Mouse (Mus musculus): ENCODE results near the gene Ankrd13b. TPM values are rescaled to one million over a fixed set of nuclear protein-coding genes. Genes with fewer than 3 reads are reported as not detected.
"Not testable (repeated sequence)": the region's sequence is repeated elsewhere in the genome, so short reads cannot be mapped to it uniquely, and the experiment has no call there.

Gene Ankrd13b
- 10 to 100 TPM; 87.3 to 93.8 TPM for total RNA-seq (2021)

GRCm38 (mm10) chr11:77489591-77490235 is at the start of gene Ankrd13b:
Ankrd13b (minus strand) TSS chr11:77489678.
- peak; percentile 62 to 75 for DNase-seq (ENCODE audit: extremely low spot score in 1 of 2, low spot score in 1 of 2)

- DNase-seq (ENCODE audit: extremely low spot score in 1 of 2, low spot score in 1 of 2), result no peak
These were observed 42.8 kb upstream of the Ankrd13b start for GRCm38 (mm10) chr11:77532202-77532846.

GRCm38 (mm10) chr11:77530862-77531261 is 41.4 kb upstream of the Ankrd13b start:
- DNase-seq (ENCODE audit: extremely low spot score in 1 of 2, low spot score in 1 of 2), result no peak

- DNase-seq (ENCODE audit: extremely low spot score in 1 of 2, low spot score in 1 of 2), result no peak
These were observed 40.2 kb upstream of the Ankrd13b start for GRCm38 (mm10) chr11:77529644-77530043.

- not testable (repeated sequence) for DNase-seq (ENCODE audit: extremely low spot score in 1 of 2, low spot score in 1 of 2)
These were observed 38.9 kb upstream of the Ankrd13b start for GRCm38 (mm10) chr11:77528420-77528819.

- no peak for DNase-seq (ENCODE audit: extremely low spot score in 1 of 2, low spot score in 1 of 2)
These were observed 36.5 kb upstream of the Ankrd13b start for GRCm38 (mm10) chr11:77525804-77526486.

GRCm38 (mm10) chr11:77520601-77521529 is 31.4 kb upstream of the Ankrd13b start:
- peak in 1 of 2 experiments; percentile 38 for DNase-seq (ENCODE audit: extremely low spot score in 1 of 2, low spot score in 1 of 2)

- no peak for DNase-seq (ENCODE audit: extremely low spot score in 1 of 2, low spot score in 1 of 2)
These were observed 29.6 kb upstream of the Ankrd13b start, which contains the start of gene Gm10392 for GRCm38 (mm10) chr11:77519043-77519442. Gm10392 (minus strand) TSS chr11:77519198.

GRCm38 (mm10) chr11:77518051-77518798 is 28.7 kb upstream of the Ankrd13b start:
- DNase-seq (ENCODE audit: extremely low spot score in 1 of 2, low spot score in 1 of 2), result no peak

- no peak for DNase-seq (ENCODE audit: extremely low spot score in 1 of 2, low spot score in 1 of 2)
These were observed 27.3 kb upstream of the Ankrd13b start for GRCm38 (mm10) chr11:77516553-77517425.

- no peak for DNase-seq (ENCODE audit: extremely low spot score in 1 of 2, low spot score in 1 of 2)
These were observed 26.4 kb upstream of the Ankrd13b start, which contains the start of gene Trp53i13 for GRCm38 (mm10) chr11:77515637-77516552. Trp53i13 (minus strand) TSS chr11:77515980.

GRCm38 (mm10) chr11:77514832-77515636 is 25.6 kb upstream of the Ankrd13b start, which contains the start of gene Abhd15:
Abhd15 (plus strand) TSS chr11:77515121.
- peak in 1 of 2 experiments; percentile 55 for DNase-seq (ENCODE audit: extremely low spot score in 1 of 2, low spot score in 1 of 2)

- DNase-seq (ENCODE audit: extremely low spot score in 1 of 2, low spot score in 1 of 2), result no peak
These were observed 24.9 kb upstream of the Ankrd13b start for GRCm38 (mm10) chr11:77514281-77514831.

- DNase-seq (ENCODE audit: extremely low spot score in 1 of 2, low spot score in 1 of 2), result no peak
These were observed 24.3 kb upstream of the Ankrd13b start for GRCm38 (mm10) chr11:77513811-77514170.

GRCm38 (mm10) chr11:77512891-77513810 is 23.7 kb upstream of the Ankrd13b start:
- peak; percentile 55 to 63 for DNase-seq (ENCODE audit: extremely low spot score in 1 of 2, low spot score in 1 of 2)
